In genomic region chr2:148706409-148707201, GRCm38 (mm10) we compare ENCODE assay signal across 9 mouse cellular contexts. TPM values are rescaled to one million over a fixed set of nuclear protein-coding genes. Genes with fewer than 3 reads are reported as not detected.
A peak's percentile ranks its signal among the peaks of the same experiment; 100 is the strongest.
DNase-seq lines count a peak whose midpoint lies in the region; ATAC-seq and TF ChIP-seq lines count a peak whose summit lies in the region.
"Had no signal": no experiment of that assay in that cellular context is flagged by ENCODE, and none has a peak within 500 bp of the region (broad histone marks: within the 10 kb centered on the region; RNA-seq: fewer than 3 reads in every experiment).

No protein-coding gene starts in this region.

- no peak overlapping the region for H3K4me2 ChIP-seq in midbrain, embryonic 11.5 days
- H3K4me2 ChIP-seq in hindbrain, embryonic 16.5 days (ENCODE audit: low read length), result no peak overlapping the region
- H3K4me2 ChIP-seq in neural tube, embryonic 12.5 days (replicated peaks), result no peak overlapping the region

- 75% methylated on average over 15 of the region's 15 CpGs for WGBS in midbrain, embryonic 11.5 days
- 81% methylated on average over 15 of the region's 15 CpGs for WGBS in midbrain, embryonic 10.5 days
- 73% methylated on average over 15 of the region's 15 CpGs for WGBS in hindbrain, embryonic 16.5 days
- 78% methylated on average over 15 of the region's 15 CpGs for WGBS in neural tube, embryonic 12.5 days

- H3K4me1 ChIP-seq in midbrain, embryonic 11.5 days (ENCODE audit: control insufficient read depth, insufficient read depth, low read length), result no peaks in the 10 kb centered on the region
- H3K4me1 ChIP-seq in midbrain, embryonic 10.5 days, result no peaks in the 10 kb centered on the region
- H3K4me1 ChIP-seq in hindbrain, embryonic 16.5 days (ENCODE audit: control insufficient read depth, insufficient read depth, low read depth, low read length), result no peaks in the 10 kb centered on the region
- H3K4me1 ChIP-seq in neural tube, embryonic 12.5 days, result no peaks in the 10 kb centered on the region

- no peaks in the 10 kb centered on the region for H3K9me3 ChIP-seq in midbrain, embryonic 11.5 days (ENCODE audit: control insufficient read depth, low read length)
- no peaks in the 10 kb centered on the region for H3K9me3 ChIP-seq in midbrain, embryonic 10.5 days (replicated peaks)
- H3K9me3 ChIP-seq in hindbrain, embryonic 16.5 days (ENCODE audit: control insufficient read depth, low read length), result no peaks in the 10 kb centered on the region
- no peaks in the 10 kb centered on the region for H3K9me3 ChIP-seq in neural tube, embryonic 12.5 days

- H3K4me3 ChIP-seq in midbrain, embryonic 11.5 days (ENCODE audit: low read depth, low read length), result no peak overlapping the region
- no peak overlapping the region for H3K4me3 ChIP-seq in midbrain, embryonic 10.5 days
- H3K4me3 ChIP-seq in hindbrain, embryonic 16.5 days (ENCODE audit: low read length), result no peak overlapping the region
- no peak overlapping the region for H3K4me3 ChIP-seq in neural tube, embryonic 12.5 days

- ATAC-seq in midbrain, embryonic 11.5 days (ENCODE audit: low FRiP score), result peak; percentile 58
- ATAC-seq in hindbrain, embryonic 16.5 days, result peak; percentile 43
- ATAC-seq in neural tube, embryonic 12.5 days (ENCODE audit: low FRiP score, low read depth), result peak; percentile 75

- 0 out of 2 replicates have a peak, but pooled peaks cover 2% of the 10 kb centered on the region for H3K36me3 ChIP-seq in midbrain, embryonic 11.5 days (ENCODE audit: control insufficient read depth, insufficient read depth, low read length)
- peaks cover 28% of the 10 kb centered on the region for H3K36me3 ChIP-seq in midbrain, embryonic 10.5 days
- H3K36me3 ChIP-seq in hindbrain, embryonic 16.5 days (ENCODE audit: control insufficient read depth, insufficient read depth, low read length), result peaks cover 14% of the 10 kb centered on the region
- H3K36me3 ChIP-seq in neural tube, embryonic 12.5 days, result peaks cover 12% of the 10 kb centered on the region; the same call in 1 of the 2 replicates

- H3K27ac ChIP-seq in midbrain, embryonic 11.5 days (ENCODE audit: low read depth, low read length), result no peak overlapping the region
- H3K27ac ChIP-seq in midbrain, embryonic 10.5 days (replicated peaks), result no peak overlapping the region
- no peak overlapping the region for H3K27ac ChIP-seq in hindbrain, embryonic 16.5 days (ENCODE audit: low read depth, low read length)
- no peak overlapping the region for H3K27ac ChIP-seq in neural tube, embryonic 12.5 days

- TF ChIP-seq POLR2A in brain, embryonic 14.5 days (IDR thresholded peaks at IDR 0.05; ENCODE audit: borderline replicate concordance, extremely low read depth, insufficient read depth, insufficient read length, poor library complexity, severe bottlenecking), result no peak

- H3K27me3 ChIP-seq in midbrain, embryonic 11.5 days (ENCODE audit: control insufficient read depth, insufficient read depth, low read length), result no peaks in the 10 kb centered on the region
- no peaks in the 10 kb centered on the region for H3K27me3 ChIP-seq in midbrain, embryonic 10.5 days (ENCODE audit: low read depth, poor library complexity, severe bottlenecking)
- no peaks in the 10 kb centered on the region for H3K27me3 ChIP-seq in hindbrain, embryonic 16.5 days (replicated peaks; ENCODE audit: control insufficient read depth, insufficient read depth, low read length)
- H3K27me3 ChIP-seq in neural tube, embryonic 12.5 days (replicated peaks), result no peaks in the 10 kb centered on the region

- no peak overlapping the region for H3K9ac ChIP-seq in midbrain, embryonic 11.5 days (ENCODE audit: low read length)
- no peak overlapping the region for H3K9ac ChIP-seq in hindbrain, embryonic 16.5 days (ENCODE audit: low read depth, low read length)
- H3K9ac ChIP-seq in neural tube, embryonic 12.5 days, result no peak overlapping the region

- DNase-seq in midbrain, embryonic 11.5 days (ENCODE audit: low spot score, missing footprints), result peak; percentile 85
- DNase-seq in midbrain, embryonic 10.5 days (ENCODE audit: low spot score), result no peak
- DNase-seq in brain, embryonic 14.5 days (ENCODE audit: low read depth), result peak; percentile 65
- DNase-seq in spleen, postnatal 14 days (ENCODE audit: low spot score in 2 of 2), result no peak
- DNase-seq in thymus, postnatal 25 days, result no peak
- DNase-seq in yolk sac, embryonic 10.5 days (ENCODE audit: low spot score), result no peak

- TF ChIP-seq CTCF in brain, embryonic 14.5 days (IDR thresholded peaks at IDR 0.05; ENCODE audit: borderline replicate concordance, extremely low read depth, insufficient read depth, insufficient read length), result peak; percentile 28; the same call in 1 of the 2 replicates

RNA-seq across cellular contexts. Expression of gene Napb, which starts 25.7 kb away (rescaled TPM):
- 17.1 and 23.6 TPM in 2 replicates for polyA plus RNA-seq in midbrain, embryonic 11.5 days (2014; fragmentation: Nextera tagmentation; extraction: Ambion mirVana)
- polyA plus RNA-seq in midbrain, embryonic 10.5 days (2016; fragmentation: Nextera tagmentation; extraction: Ambion mirVana), result 7.5 and 13.6 TPM in 2 replicates
- 32.7 and 47.7 TPM in 2 replicates for polyA plus RNA-seq in brain, embryonic 14.5 days (2012; rRNA removed)
- 96.5 and 98.0 TPM in 2 replicates for polyA plus RNA-seq in hindbrain, embryonic 16.5 days (2015; fragmentation: Nextera tagmentation; extraction: Ambion mirVana)
- polyA plus RNA-seq in neural tube, embryonic 12.5 days (2016; fragmentation: Nextera tagmentation; extraction: Ambion mirVana), result 28.0 and 33.0 TPM in 2 replicates

RNA-seq across cellular contexts. Expression of gene Gzf1, which starts 25.8 kb away (rescaled TPM):
- 27.5 and 29.1 TPM in 2 replicates for polyA plus RNA-seq in midbrain, embryonic 11.5 days (2014; fragmentation: Nextera tagmentation; extraction: Ambion mirVana)
- 27.2 and 30.1 TPM in 2 replicates for polyA plus RNA-seq in midbrain, embryonic 10.5 days (2016; fragmentation: Nextera tagmentation; extraction: Ambion mirVana)
- polyA plus RNA-seq in brain, embryonic 14.5 days (2012; rRNA removed), result 12.9 and 15.0 TPM in 2 replicates
- 15.0 and 17.0 TPM in 2 replicates for polyA plus RNA-seq in hindbrain, embryonic 16.5 days (2015; fragmentation: Nextera tagmentation; extraction: Ambion mirVana)
- 17.1 and 19.5 TPM in 2 replicates for polyA plus RNA-seq in neural tube, embryonic 12.5 days (2016; fragmentation: Nextera tagmentation; extraction: Ambion mirVana)

RNA-seq across cellular contexts. Expression of gene Nxt1, which starts 34.2 kb away (rescaled TPM):
- polyA plus RNA-seq in midbrain, embryonic 11.5 days (2014; fragmentation: Nextera tagmentation; extraction: Ambion mirVana), result 122 and 133 TPM in 2 replicates
- polyA plus RNA-seq in midbrain, embryonic 10.5 days (2016; fragmentation: Nextera tagmentation; extraction: Ambion mirVana), result 131 and 152 TPM in 2 replicates
- polyA plus RNA-seq in brain, embryonic 14.5 days (2012; rRNA removed), result 43.8 and 68.5 TPM in 2 replicates
- polyA plus RNA-seq in hindbrain, embryonic 16.5 days (2015; fragmentation: Nextera tagmentation; extraction: Ambion mirVana), result 40.9 and 42.0 TPM in 2 replicates
- 76.4 and 81.7 TPM in 2 replicates for polyA plus RNA-seq in neural tube, embryonic 12.5 days (2016; fragmentation: Nextera tagmentation; extraction: Ambion mirVana)

RNA-seq across cellular contexts. Expression of gene Cstl1, which starts 43.6 kb away (rescaled TPM):
- polyA plus RNA-seq in midbrain, embryonic 11.5 days (2014; fragmentation: Nextera tagmentation; extraction: Ambion mirVana), result not detected in 2 replicates
- polyA plus RNA-seq in midbrain, embryonic 10.5 days (2016; fragmentation: Nextera tagmentation; extraction: Ambion mirVana), result not detected in 2 replicates
- polyA plus RNA-seq in brain, embryonic 14.5 days (2012; rRNA removed), result not detected in 2 replicates
- polyA plus RNA-seq in hindbrain, embryonic 16.5 days (2015; fragmentation: Nextera tagmentation; extraction: Ambion mirVana), result not detected in 2 replicates
- polyA plus RNA-seq in neural tube, embryonic 12.5 days (2016; fragmentation: Nextera tagmentation; extraction: Ambion mirVana), result not detected in 2 replicates
- polyA plus RNA-seq: lung, embryonic 16.5 days had no signal

Comparison
In these comparisons a context has a peak if more than half of its experiments do, and no peak if none do; other contexts are left out.
1. DNase-seq: peak in midbrain, embryonic 11.5 days (single experiment) and brain, embryonic 14.5 days (single experiment); none in midbrain, embryonic 10.5 days (single experiment), spleen, postnatal 14 days (0 of 2), thymus, postnatal 25 days (single experiment) and yolk sac, embryonic 10.5 days (single experiment).
2. Peak in every context shown above with its lines, with median percentiles within 50 percentile points of each other: ATAC-seq.